Mouse (Mus musculus): ENCODE data around the gene Cdadc1. TPM values are rescaled to one million over a fixed set of nuclear protein-coding genes. Genes with fewer than 3 reads are reported as not detected.

Gene Cdadc1
- 33.3 and 33.7 TPM in 2 replicates for polyA plus RNA-seq (2014; fragmentation: Nextera tagmentation; extraction: Ambion mirVana)

DNA sequence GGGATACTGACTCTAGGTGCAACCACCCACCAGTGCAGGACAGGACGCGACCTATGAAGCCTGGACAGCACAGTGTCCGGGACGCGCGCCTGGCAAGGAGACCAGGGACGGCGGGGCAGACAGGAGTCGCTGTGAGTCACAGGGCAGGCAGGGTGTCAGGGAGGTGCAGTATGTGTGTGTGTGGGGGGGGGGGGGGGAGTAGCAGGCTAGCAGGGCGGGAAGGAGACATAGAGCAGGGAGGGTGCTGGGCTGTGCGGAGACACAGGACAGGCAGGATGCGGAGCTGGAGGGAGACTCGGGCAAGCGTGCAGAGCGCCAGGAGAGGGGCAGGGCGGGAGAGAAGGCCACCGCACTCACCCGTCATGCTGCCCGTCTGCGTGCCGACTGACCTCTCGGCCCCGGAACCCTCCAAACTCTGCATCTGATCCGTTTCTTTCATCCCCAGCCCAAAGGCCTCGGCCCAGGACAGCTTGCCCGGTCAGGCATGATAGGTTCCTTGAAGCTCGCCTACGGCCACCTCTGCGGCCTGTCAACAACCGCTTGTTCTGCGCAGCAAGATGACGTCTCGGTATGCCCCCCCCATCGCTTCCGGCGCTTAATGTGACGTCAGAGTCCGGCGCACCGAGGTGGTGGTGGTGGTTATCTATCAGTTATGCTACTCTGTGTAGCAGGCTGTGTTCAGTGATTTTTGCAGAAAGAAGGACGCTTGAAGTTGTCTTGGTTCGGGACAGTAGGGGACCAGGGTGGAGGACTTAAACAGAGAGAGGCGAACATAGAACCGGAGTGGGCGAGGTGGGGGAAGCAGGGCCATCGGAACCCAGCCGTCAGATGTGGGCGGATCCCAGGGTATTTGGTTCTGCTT is at the start of gene Cdadc1:
Gene Cdadc1, minus strand, starts transcription at position 562 of the 862 bp plus-strand sequence.
- H3K4me1 ChIP-seq (ENCODE audit: control insufficient read depth, insufficient read depth, low read length): peaks cover 6% of the 10 kb centered on the region
- H3K9me3 ChIP-seq (ENCODE audit: control insufficient read depth, low read length): no peaks in the 10 kb centered on the region
- H3K4me3 ChIP-seq (ENCODE audit: low read depth, low read length): peak within 1 kb of the TSS; percentile 83
- H3K27me3 ChIP-seq (ENCODE audit: control insufficient read depth, insufficient read depth, low read length): no peaks in the 10 kb centered on the region
- H3K4me2 ChIP-seq: peak within 1 kb of the TSS; percentile 67
- WGBS: 0% methylated on average over 47 of the region's 48 CpGs
- DNase-seq (ENCODE audit: low spot score, missing footprints) (peak; percentile 100), ATAC-seq (ENCODE audit: low FRiP score) (peak; percentile 95)
- peak within 1 kb of the TSS; percentile 76 for H3K9ac ChIP-seq (ENCODE audit: low read length)
- no peak within 1 kb of the TSS for H3K27ac ChIP-seq (ENCODE audit: low read depth, low read length)
- H3K36me3 ChIP-seq (ENCODE audit: control insufficient read depth, insufficient read depth, low read length): no peaks in the 10 kb centered on the region; the same call in 1 of the 2 replicates

DNA sequence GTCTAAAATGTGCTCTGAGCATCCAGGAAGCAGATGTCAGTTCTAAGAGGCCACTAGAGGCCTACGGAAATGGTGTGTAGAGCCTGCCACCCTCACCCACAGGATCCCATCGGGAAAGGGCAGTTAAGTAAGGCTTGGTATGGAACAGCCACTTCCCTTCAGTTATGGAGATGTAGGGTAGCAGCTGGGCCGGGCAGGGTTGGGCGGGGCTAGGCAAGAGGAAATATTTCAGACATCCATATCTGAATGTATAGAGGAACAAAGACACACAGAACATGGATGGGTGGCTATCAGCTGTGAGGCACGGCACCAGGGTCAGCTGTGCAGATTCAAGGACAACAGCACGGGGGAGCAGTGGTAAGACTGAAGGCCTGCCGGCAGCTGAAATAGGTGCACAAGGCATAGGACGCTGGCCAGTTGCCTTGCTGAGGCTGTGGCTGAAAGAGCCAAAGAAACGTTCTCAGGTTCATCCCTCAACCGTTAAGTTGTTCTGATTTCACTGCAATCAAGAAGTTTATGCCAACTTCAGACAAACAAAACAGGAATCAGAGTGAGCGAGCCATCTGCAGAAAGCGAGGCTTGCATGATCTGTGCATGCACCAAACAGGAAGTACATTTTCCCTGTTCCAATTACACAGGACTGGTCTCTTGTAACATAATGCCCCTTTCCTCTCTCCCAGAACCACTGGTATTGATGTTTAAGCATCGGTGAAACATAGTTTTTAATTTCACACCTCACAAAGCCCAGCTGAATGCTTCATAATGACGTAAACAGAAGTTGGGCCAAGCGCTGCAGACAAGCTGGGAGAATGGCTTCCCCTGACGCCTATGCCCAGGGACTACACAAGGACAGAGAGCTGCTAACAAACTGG is 49.3 kb upstream of the Cdadc1 start:
- peak; percentile 73 for DNase-seq (ENCODE audit: low spot score, missing footprints)
- Histone ChIP-seq H3K4me2 (no peak overlapping the region), H3K9me3 (ENCODE audit: control insufficient read depth, low read length) (no peaks in the 10 kb centered on the region), H3K4me3 (ENCODE audit: low read depth, low read length) (no peak overlapping the region), H3K4me1 (ENCODE audit: control insufficient read depth, insufficient read depth, low read length) (peaks cover 2% of the 10 kb centered on the region; the same call in 1 of the 2 replicates), H3K9ac (ENCODE audit: low read length) (no peak overlapping the region), H3K27me3 (ENCODE audit: control insufficient read depth, insufficient read depth, low read length) (no peaks in the 10 kb centered on the region), H3K36me3 (ENCODE audit: control insufficient read depth, insufficient read depth, low read length) (no peaks in the 10 kb centered on the region), H3K27ac (ENCODE audit: low read depth, low read length) (no peak overlapping the region)
- ATAC-seq (ENCODE audit: low FRiP score): no peak
- 83% methylated on average over 16 of the region's 16 CpGs for WGBS

DNA sequence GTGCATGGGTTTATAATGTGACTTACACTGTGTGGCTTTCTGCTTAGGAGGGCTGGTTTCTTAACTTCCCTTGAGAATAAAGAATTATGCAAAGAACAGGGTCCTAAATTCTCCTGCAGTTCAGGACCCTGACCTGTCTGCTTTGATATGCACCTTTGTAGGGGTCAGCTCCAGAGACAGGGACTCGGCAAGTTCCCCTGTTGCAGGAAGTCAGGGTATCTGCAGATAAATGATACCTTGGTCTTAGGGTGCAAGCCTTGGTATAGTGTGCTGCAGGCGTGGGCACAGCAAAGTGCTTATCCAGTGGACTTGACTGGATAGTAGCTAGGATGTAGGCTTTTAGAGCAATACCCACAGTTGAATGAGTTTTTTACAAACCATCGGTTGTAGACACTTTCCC is 47.1 kb upstream of the Cdadc1 start:
- Histone ChIP-seq H3K27me3 (ENCODE audit: control insufficient read depth, insufficient read depth, low read length) (no peaks in the 10 kb centered on the region), H3K4me2 (no peak overlapping the region), H3K9me3 (ENCODE audit: control insufficient read depth, low read length) (no peaks in the 10 kb centered on the region), H3K4me3 (ENCODE audit: low read depth, low read length) (no peak overlapping the region), H3K4me1 (ENCODE audit: control insufficient read depth, insufficient read depth, low read length) (peaks cover 2% of the 10 kb centered on the region; the same call in 1 of the 2 replicates), H3K27ac (ENCODE audit: low read depth, low read length) (no peak overlapping the region), H3K9ac (ENCODE audit: low read length) (no peak overlapping the region), H3K36me3 (ENCODE audit: control insufficient read depth, insufficient read depth, low read length) (no peaks in the 10 kb centered on the region)
- peak; percentile 59 for DNase-seq (ENCODE audit: low spot score, missing footprints)
- ATAC-seq (ENCODE audit: low FRiP score): no peak
- 76% methylated on average over 3 of the region's 3 CpGs for WGBS

DNA sequence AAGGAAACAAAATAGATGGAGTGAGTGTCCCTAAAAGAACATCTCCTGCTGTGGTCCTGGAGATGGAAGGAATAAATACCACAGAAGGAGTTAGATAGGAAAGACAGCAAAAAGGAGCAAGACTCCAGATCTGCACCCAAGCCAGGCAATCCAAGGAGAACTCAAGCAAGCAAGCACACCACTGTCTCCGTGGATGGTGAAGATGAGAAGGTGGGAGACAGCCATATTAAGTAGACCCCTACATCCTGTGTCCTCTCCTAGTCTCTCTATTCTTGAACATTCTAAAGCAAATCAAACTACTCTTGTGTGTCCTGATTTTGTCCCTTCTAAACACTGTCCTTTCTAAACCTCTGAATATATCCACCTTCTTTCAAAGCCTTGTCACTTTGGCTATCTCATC is 46.4 kb upstream of the Cdadc1 start:
- no peaks in the 10 kb centered on the region for H3K36me3 ChIP-seq (ENCODE audit: control insufficient read depth, insufficient read depth, low read length)
- peak; percentile 62 for DNase-seq (ENCODE audit: low spot score, missing footprints)

DNA sequence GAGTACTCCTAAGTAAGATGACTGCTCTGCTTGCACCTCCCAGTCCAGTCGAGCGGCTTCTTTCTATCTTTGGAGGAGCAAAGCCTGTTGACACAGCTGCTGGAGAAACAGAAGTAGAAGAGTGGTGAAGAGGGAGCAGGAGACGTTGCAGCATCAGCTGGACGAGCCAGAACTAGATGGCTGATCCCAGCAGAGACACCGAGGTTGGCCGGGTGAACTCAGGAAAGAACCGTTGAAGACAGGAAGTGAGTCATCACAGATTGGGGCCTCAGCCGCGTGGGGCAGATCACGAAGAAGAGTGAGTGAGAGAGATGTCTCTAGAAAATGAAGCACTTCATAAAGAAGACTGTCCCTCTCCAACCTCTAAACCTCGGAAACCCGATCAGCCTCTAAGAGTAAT is 45.8 kb upstream of the Cdadc1 start:
- Histone ChIP-seq H3K27me3 (ENCODE audit: control insufficient read depth, insufficient read depth, low read length) (no peaks in the 10 kb centered on the region), H3K9me3 (ENCODE audit: control insufficient read depth, low read length) (no peaks in the 10 kb centered on the region), H3K36me3 (ENCODE audit: control insufficient read depth, insufficient read depth, low read length) (no peaks in the 10 kb centered on the region), H3K4me2 (no peak overlapping the region), H3K4me1 (ENCODE audit: control insufficient read depth, insufficient read depth, low read length) (peaks cover 2% of the 10 kb centered on the region; the same call in 1 of the 2 replicates), H3K4me3 (ENCODE audit: low read depth, low read length) (no peak overlapping the region), H3K27ac (ENCODE audit: low read depth, low read length) (no peak overlapping the region), H3K9ac (ENCODE audit: low read length) (no peak overlapping the region)
- WGBS: 83% methylated on average over 12 of the region's 12 CpGs
- DNase-seq (ENCODE audit: low spot score, missing footprints) (no peak), ATAC-seq (ENCODE audit: low FRiP score) (no peak)

More for the DNA sequence above, 46.4 kb upstream of the Cdadc1 start:
- Histone ChIP-seq H3K27ac (ENCODE audit: low read depth, low read length) (no peak overlapping the region), H3K4me3 (ENCODE audit: low read depth, low read length) (no peak overlapping the region), H3K4me1 (ENCODE audit: control insufficient read depth, insufficient read depth, low read length) (peaks cover 2% of the 10 kb centered on the region; the same call in 1 of the 2 replicates), H3K4me2 (no peak overlapping the region), H3K9ac (ENCODE audit: low read length) (no peak overlapping the region), H3K9me3 (ENCODE audit: control insufficient read depth, low read length) (no peaks in the 10 kb centered on the region), H3K27me3 (ENCODE audit: control insufficient read depth, insufficient read depth, low read length) (no peaks in the 10 kb centered on the region)
- WGBS: 95% methylated on average over 1 of the region's 1 CpGs
- ATAC-seq (ENCODE audit: low FRiP score): no peak

DNA sequence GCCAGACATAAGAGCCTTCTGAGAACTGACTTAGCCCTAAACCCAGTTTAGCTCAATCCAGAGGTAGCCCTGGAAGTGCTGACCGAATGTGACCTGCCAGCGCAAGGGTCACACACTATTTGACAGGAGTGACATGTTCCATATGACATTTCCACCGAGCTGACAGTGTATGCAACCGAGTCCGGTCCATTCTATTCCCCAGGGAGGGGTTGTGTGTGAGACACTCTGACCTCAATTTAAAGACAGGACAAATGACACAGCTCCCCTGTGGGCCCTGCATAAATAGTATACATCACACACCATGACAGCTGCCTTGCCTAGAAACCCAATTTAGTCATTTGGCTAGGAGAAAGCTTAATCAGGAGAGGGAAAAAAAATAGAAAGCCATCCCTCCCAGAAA is 44.1 kb upstream of the Cdadc1 start:
- Histone ChIP-seq H3K4me3 (ENCODE audit: low read depth, low read length) (no peak overlapping the region), H3K27me3 (ENCODE audit: control insufficient read depth, insufficient read depth, low read length) (no peaks in the 10 kb centered on the region), H3K9me3 (ENCODE audit: control insufficient read depth, low read length) (no peaks in the 10 kb centered on the region), H3K4me2 (no peak overlapping the region), H3K9ac (ENCODE audit: low read length) (no peak overlapping the region), H3K27ac (ENCODE audit: low read depth, low read length) (no peak overlapping the region), H3K36me3 (ENCODE audit: control insufficient read depth, insufficient read depth, low read length) (no peaks in the 10 kb centered on the region), H3K4me1 (ENCODE audit: control insufficient read depth, insufficient read depth, low read length) (peaks cover 2% of the 10 kb centered on the region; the same call in 1 of the 2 replicates)
- 53% methylated on average over 5 of the region's 5 CpGs for WGBS
- ATAC-seq (ENCODE audit: low FRiP score) (peak; percentile 86), DNase-seq (ENCODE audit: low spot score, missing footprints) (no peak)

DNA sequence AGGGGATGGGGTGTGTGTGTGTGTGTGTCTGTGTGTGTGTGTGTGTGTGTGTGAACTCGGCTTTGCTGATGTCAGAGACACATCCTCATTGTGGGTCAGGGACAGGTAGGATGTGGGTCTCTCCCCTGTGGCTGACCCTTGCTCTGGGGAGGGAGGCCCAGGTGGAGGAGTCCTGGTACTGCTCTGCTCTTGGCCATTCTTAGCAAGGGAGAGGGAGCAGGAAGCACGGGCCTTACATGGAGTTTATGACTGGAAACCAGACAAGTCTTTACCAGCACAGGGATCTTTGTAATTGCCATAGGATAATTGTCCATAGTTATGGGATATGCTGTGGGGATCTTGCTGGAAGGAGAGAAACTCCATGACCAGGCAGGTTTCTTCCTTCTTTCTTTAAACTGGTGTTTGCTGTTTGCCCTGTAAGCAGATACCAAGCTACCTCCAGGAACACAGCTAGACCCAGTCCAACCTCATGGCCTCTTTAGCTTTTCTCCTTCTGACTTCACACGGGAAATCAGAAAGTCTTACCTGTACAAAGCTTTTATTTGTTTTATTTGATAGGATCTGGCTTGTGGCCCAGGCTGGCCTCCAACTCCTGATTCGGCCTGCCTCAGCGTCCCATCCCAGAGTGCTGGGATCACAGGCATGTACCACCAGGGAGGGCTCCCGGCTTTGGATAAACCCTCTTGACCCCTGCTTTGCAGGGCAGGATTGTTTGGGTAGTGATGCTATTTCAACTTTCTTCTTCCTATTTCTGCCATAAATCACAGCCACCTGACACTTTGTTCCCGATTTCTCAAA is 41.3 kb upstream of the Cdadc1 start:
- 63% methylated on average over 7 of the region's 7 CpGs for WGBS
- no peak overlapping the region for H3K9ac ChIP-seq (ENCODE audit: low read length)
- no peak overlapping the region for H3K4me3 ChIP-seq (ENCODE audit: low read depth, low read length)
- H3K4me2 ChIP-seq: no peak overlapping the region
- no peaks in the 10 kb centered on the region for H3K27me3 ChIP-seq (ENCODE audit: control insufficient read depth, insufficient read depth, low read length)
- no peak for ATAC-seq (ENCODE audit: low FRiP score)
- peaks cover 2% of the 10 kb centered on the region; the same call in 1 of the 2 replicates for H3K4me1 ChIP-seq (ENCODE audit: control insufficient read depth, insufficient read depth, low read length)
- no peak overlapping the region for H3K27ac ChIP-seq (ENCODE audit: low read depth, low read length)
- no peaks in the 10 kb centered on the region for H3K36me3 ChIP-seq (ENCODE audit: control insufficient read depth, insufficient read depth, low read length)
- no peaks in the 10 kb centered on the region for H3K9me3 ChIP-seq (ENCODE audit: control insufficient read depth, low read length)
- peak; percentile 78 for DNase-seq (ENCODE audit: low spot score, missing footprints)

DNA sequence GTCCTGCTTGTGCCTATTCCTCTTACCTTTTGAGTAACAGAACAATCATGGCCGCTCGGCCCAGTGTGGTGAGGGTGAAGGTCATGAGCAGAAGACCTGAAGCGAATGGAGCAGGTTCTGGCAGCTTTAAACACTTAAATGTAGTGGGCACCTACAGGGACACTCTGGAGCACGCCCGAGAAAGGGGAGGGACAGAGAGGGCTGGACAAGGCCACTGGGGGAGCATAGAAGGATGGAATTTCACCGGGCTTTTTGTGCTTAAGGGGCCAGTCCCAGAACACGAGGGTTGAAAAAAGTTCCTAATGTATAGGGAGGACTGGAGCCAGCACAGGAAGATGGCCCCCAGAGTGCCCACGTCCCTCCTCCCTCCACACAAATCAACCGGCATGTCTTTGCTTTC is 36.2 kb upstream of the Cdadc1 start:
- Histone ChIP-seq H3K27ac (ENCODE audit: low read depth, low read length) (no peak overlapping the region), H3K27me3 (ENCODE audit: control insufficient read depth, insufficient read depth, low read length) (no peaks in the 10 kb centered on the region), H3K4me3 (ENCODE audit: low read depth, low read length) (no peak overlapping the region), H3K9me3 (ENCODE audit: control insufficient read depth, low read length) (no peaks in the 10 kb centered on the region), H3K4me2 (no peak overlapping the region), H3K4me1 (ENCODE audit: control insufficient read depth, insufficient read depth, low read length) (no peaks in the 10 kb centered on the region), H3K9ac (ENCODE audit: low read length) (no peak overlapping the region), H3K36me3 (ENCODE audit: control insufficient read depth, insufficient read depth, low read length) (no peaks in the 10 kb centered on the region)
- DNase-seq (ENCODE audit: low spot score, missing footprints) (peak; percentile 67), ATAC-seq (ENCODE audit: low FRiP score) (no peak)
- 80% methylated on average over 9 of the region's 9 CpGs for WGBS
